Mouse (Mus musculus) intestine, embryonic 14.5 days (tissue): ENCODE measurements around the gene Jag1. TPM values are rescaled to one million over a fixed set of nuclear protein-coding genes. Genes with fewer than 3 reads are reported as not detected.

ENCODE experiments used
- ATAC-seq: fragments of 200-750 bp; cut with Nextera tagmentation; replicated peaks from 2 replicates; pipeline ENCODE4 v1.8.0; 2017; ENCODE audit warnings: low read depth, moderate number of reproducible peaks, moderate TSS enrichment, moderate library complexity; ENCODE audit not compliant: low FRiP score, low TSS enrichment
- DNase-seq: peaks from one replicate; pipeline ENCODE4 v3.0.0-alpha.2; 2018; ENCODE audit warnings: low spot score
- H3K27ac ChIP-seq: fragments of 300-500 bp; sonication (generic); 2 replicates; pipeline ENCODE4 v1.5.1; 2014; ENCODE audit warnings: low read depth, mild to moderate bottlenecking, control low read depth
- H3K27me3 ChIP-seq: fragments of 300-500 bp; sonication (generic); replicated peaks from 2 replicates; pipeline ENCODE4 v1.6.1; 2014; ENCODE audit warnings: low read length, control low read depth; ENCODE audit not compliant: control insufficient read depth, insufficient read depth
- H3K36me3 ChIP-seq: fragments of 300-500 bp; sonication (generic); 2 replicates; pipeline ENCODE4 v1.6.1; 2014; ENCODE audit warnings: low read length, control low read depth; ENCODE audit not compliant: control insufficient read depth, insufficient read depth
- H3K4me1 ChIP-seq: fragments of 300-500 bp; sonication (generic); replicated peaks from 2 replicates; pipeline ENCODE4 v1.6.1; 2014; ENCODE audit warnings: low read length, control low read depth, mixed read lengths; ENCODE audit not compliant: control insufficient read depth, insufficient read depth
- H3K4me2 ChIP-seq: fragments of 300-500 bp; sonication (generic); 2 replicates; pipeline ENCODE4 v1.6.1; 2014; ENCODE audit warnings: low read length
- H3K4me3 ChIP-seq: fragments of 300-500 bp; sonication (generic); 2 replicates; pipeline ENCODE4 v1.5.1; 2014; ENCODE audit warnings: low read depth, low read length, control low read depth, mixed read lengths
- H3K9ac ChIP-seq: fragments of 300-500 bp; sonication (generic); 2 replicates; pipeline ENCODE4 v1.6.1; 2014; ENCODE audit warnings: mild to moderate bottlenecking, low read length
- H3K9me3 ChIP-seq: fragments of 300-500 bp; sonication (generic); 2 replicates; pipeline ENCODE4 v1.6.1; 2016; ENCODE audit warnings: low read length, control low read depth; ENCODE audit not compliant: control insufficient read depth
- WGBS: fragments of 180-500 bp; shearing (Covaris S2); extraction: QIAGEN DNeasy Blood & Tissue Kit; methylation state at CpG from one replicate; pipeline ENCODE4 v1.1.7; 2014; 5-methylcytosine and 5-hydroxymethylcytosine counted together
- polyA plus RNA-seq: library from polyadenylated mRNA; unstranded; fragments of >200 nt; fragmentation: Nextera tagmentation; extraction: Ambion mirVana; gene quantifications from 2 replicates; pipeline ENCODE4 v1.2.1, GENCODE M21; 2014

Gene Jag1
- polyA plus RNA-seq, result 18.8 and 20.6 TPM in 2 replicates

DNA sequence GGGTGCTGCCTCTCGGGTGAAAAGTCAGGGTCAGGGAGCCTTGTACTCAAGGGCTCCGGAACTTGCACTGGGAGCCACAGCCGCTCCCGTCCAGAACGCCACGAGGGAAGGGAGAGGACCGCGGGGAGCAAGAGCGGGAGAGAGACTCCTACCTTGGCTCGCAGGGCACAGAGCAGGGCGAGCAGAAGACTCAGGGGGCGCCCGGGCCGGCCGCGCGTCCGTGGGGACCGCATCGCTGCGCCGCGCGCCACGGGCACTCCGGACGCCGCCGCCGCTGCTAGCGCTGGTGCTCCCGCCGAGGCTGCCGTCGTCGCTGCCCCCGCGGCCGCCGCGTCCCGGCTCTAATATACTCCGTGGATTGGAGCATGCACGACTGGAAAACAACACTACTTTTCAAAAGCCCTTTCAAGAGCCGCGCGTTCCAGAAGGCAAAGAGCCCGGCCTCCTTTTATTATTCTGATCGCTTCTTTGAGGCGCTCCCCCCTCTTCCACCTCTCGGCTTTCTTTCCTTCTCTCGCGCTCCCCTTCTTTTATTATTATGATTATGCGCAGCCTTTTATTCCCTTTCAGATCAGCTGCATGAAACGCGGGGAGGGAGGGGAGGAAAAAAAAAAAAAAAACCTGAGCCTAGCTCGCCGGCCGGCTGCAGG is at the start of gene Jag1:
Jag1 (minus strand) TSS at position 620 of the 650 bp plus-strand sequence.
- H3K9me3 ChIP-seq, result no peaks in the 10 kb centered on the region
- peak within 1 kb of the TSS; percentile 99 for H3K27ac ChIP-seq
- peak within 1 kb of the TSS; percentile 72 for H3K4me3 ChIP-seq
- no peak; the same call in 1 of the 2 replicates for ATAC-seq
- under 1% methylated on average over 55 of the region's 59 CpGs for whole genome bisulfite sequencing
- H3K4me1 ChIP-seq, result peaks cover 14% of the 10 kb centered on the region
- peak within 1 kb of the TSS; percentile 91 for H3K9ac ChIP-seq
- DNase-seq, result peak; percentile 84
- H3K27me3 ChIP-seq, result no peaks in the 10 kb centered on the region
- no peaks in the 10 kb centered on the region for H3K36me3 ChIP-seq
- H3K4me2 ChIP-seq, result peak within 1 kb of the TSS; percentile 81

DNA sequence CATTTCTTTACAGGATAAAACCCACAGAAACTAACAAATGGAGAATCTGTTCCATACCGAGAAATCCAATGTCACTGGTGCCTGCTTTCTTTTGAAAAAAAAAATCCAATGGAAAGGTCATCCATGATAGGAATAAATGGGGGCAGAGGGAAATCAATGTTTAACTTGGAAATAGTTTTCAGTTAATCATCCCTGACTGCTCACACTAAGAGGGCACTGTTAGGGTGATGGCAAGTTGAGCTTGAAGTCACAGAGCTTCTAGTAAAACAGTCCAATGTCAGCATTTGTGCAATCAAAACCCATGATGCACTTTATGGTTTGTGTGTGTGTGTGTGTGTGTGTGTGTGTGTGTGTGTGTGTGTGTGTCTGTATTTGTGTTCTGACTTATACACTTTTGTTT is 39.6 kb upstream of the Jag1 start:
- no peak for ATAC-seq
- Histone ChIP-seq H3K27me3 (no peaks in the 10 kb centered on the region), H3K4me3 (no peak overlapping the region), H3K36me3 (no peaks in the 10 kb centered on the region), H3K9me3 (no peaks in the 10 kb centered on the region), H3K27ac (no peak overlapping the region), H3K4me2 (no peak overlapping the region), H3K9ac (no peak overlapping the region), H3K4me1 (no peaks in the 10 kb centered on the region)
- 52% methylated on average over 1 of the region's 1 CpGs for WGBS
- no peak for DNase-seq

- ATAC-seq, result no peak
- H3K27me3 ChIP-seq, result no peaks in the 10 kb centered on the region
These were observed 37.4 kb upstream of the Jag1 start for GRCm38 (mm10) chr2:137153825-137154224.

DNA sequence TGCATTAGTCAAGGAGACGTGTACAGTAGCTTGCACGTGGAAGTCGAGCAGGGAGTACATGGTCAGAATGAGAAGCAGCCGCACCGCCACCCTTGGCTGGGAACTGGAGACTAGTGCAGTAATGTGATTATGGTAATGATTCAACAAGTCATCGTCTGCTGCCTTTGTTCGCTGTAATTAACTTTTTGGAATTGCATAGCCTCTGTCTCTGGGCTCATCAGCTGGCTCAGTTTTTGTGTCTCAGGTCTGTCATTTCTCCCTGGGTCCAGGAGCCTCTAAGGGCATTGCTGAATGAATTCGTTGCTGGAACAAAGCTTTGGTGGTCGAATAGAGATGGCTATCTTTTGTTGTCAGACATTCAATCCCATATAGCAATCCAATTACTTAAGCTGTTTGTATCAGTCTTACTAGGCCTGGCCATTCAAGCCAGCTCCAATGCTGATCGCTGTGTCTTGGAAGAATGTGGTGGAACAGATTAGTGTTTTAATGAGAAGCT is 36.8 kb upstream of the Jag1 start:
- H3K9me3 ChIP-seq, result no peaks in the 10 kb centered on the region
- no peak overlapping the region for H3K9ac ChIP-seq
- no peak overlapping the region for H3K4me3 ChIP-seq
- no peak overlapping the region for H3K4me2 ChIP-seq
- ATAC-seq (no peak), DNase-seq (no peak)
- WGBS, result 73% methylated on average over 10 of the region's 10 CpGs
- H3K36me3 ChIP-seq, result no peaks in the 10 kb centered on the region
- no peaks in the 10 kb centered on the region for H3K4me1 ChIP-seq
- H3K27ac ChIP-seq, result no peak overlapping the region
- no peaks in the 10 kb centered on the region for H3K27me3 ChIP-seq

More at GRCm38 (mm10) chr2:137153825-137154224, 37.4 kb upstream of the Jag1 start:
- DNase-seq, result no peak
- no peaks in the 10 kb centered on the region for H3K9me3 ChIP-seq
- H3K4me1 ChIP-seq, result no peaks in the 10 kb centered on the region
- 44% methylated on average over 4 of the region's 4 CpGs for WGBS
- no peak overlapping the region for H3K4me3 ChIP-seq
- no peak overlapping the region for H3K9ac ChIP-seq
- H3K27ac ChIP-seq, result no peak overlapping the region
- H3K4me2 ChIP-seq, result no peak overlapping the region
- no peaks in the 10 kb centered on the region for H3K36me3 ChIP-seq

DNA sequence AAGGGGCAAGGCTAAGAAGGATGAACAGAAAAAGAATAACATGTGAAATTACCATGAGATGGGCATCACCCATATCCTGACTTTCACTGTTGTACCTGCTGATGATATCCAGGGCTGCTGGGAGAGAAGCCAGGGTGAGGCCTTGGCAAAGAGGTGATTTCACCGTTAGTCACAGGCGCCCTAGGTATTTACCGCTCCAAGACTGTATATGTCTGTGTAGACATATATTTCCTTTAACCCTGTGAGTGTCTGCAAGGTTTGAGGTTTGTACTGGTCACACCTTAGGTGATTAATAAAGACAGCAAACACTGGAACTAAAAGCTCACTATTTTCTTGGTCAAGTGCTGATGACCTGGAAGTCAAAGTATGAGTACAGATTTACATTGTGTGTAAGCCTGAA is 34.5 kb upstream of the Jag1 start:
- WGBS, result 86% methylated on average over 3 of the region's 3 CpGs
- DNase-seq (no peak), ATAC-seq (no peak)
- H3K4me1 ChIP-seq, result no peaks in the 10 kb centered on the region
- no peaks in the 10 kb centered on the region for H3K9me3 ChIP-seq
- no peak overlapping the region for H3K4me2 ChIP-seq
- no peak overlapping the region for H3K27ac ChIP-seq
- no peaks in the 10 kb centered on the region for H3K27me3 ChIP-seq
- H3K9ac ChIP-seq, result no peak overlapping the region
- no peak overlapping the region for H3K4me3 ChIP-seq
- no peaks in the 10 kb centered on the region for H3K36me3 ChIP-seq

- ATAC-seq (peak; percentile 43; the same call in 1 of the 2 replicates), DNase-seq (no peak)
- H3K4me1 ChIP-seq, result no peaks in the 10 kb centered on the region
- 70% methylated on average over 2 of the region's 2 CpGs for WGBS
- no peak overlapping the region for H3K4me2 ChIP-seq
- H3K4me3 ChIP-seq, result no peak overlapping the region
- no peaks in the 10 kb centered on the region for H3K36me3 ChIP-seq
- no peak overlapping the region for H3K9ac ChIP-seq
- no peak overlapping the region for H3K27ac ChIP-seq
- no peaks in the 10 kb centered on the region for H3K9me3 ChIP-seq
- H3K27me3 ChIP-seq, result no peaks in the 10 kb centered on the region
These were observed 30.7 kb upstream of the Jag1 start for GRCm38 (mm10) chr2:137146938-137147666.

- H3K4me1 ChIP-seq, result 0 out of 2 replicates have a peak, but pooled peaks cover 3% of the 10 kb centered on the region
- no peak overlapping the region for H3K9ac ChIP-seq
- H3K4me3 ChIP-seq, result no peak overlapping the region
- H3K27me3 ChIP-seq, result no peaks in the 10 kb centered on the region
- no peak for DNase-seq
- H3K4me2 ChIP-seq, result no peak overlapping the region
- no peaks in the 10 kb centered on the region for H3K9me3 ChIP-seq
- no peak for ATAC-seq
- 96% methylated on average over 1 of the region's 1 CpGs for WGBS
- H3K27ac ChIP-seq, result no peak overlapping the region
- no peaks in the 10 kb centered on the region for H3K36me3 ChIP-seq
These were observed 21.6 kb upstream of the Jag1 start for GRCm38 (mm10) chr2:137138063-137138462.

- no peak overlapping the region for H3K9ac ChIP-seq
- H3K4me1 ChIP-seq, result 0 out of 2 replicates have a peak, but pooled peaks cover 3% of the 10 kb centered on the region
- H3K27ac ChIP-seq, result no peak overlapping the region
- H3K27me3 ChIP-seq, result no peaks in the 10 kb centered on the region
- ATAC-seq (no peak), DNase-seq (no peak)
- WGBS, result 75% methylated on average over 5 of the region's 5 CpGs
- H3K9me3 ChIP-seq, result no peaks in the 10 kb centered on the region
- no peak overlapping the region for H3K4me3 ChIP-seq
- H3K4me2 ChIP-seq, result no peak overlapping the region
- no peaks in the 10 kb centered on the region for H3K36me3 ChIP-seq
These were observed 17.6 kb upstream of the Jag1 start for GRCm38 (mm10) chr2:137134035-137134434.
